Mouse (Mus musculus) stomach, embryonic 16.5 days (tissue): ENCODE results near the gene Mrps5. TPM values are rescaled to one million over a fixed set of nuclear protein-coding genes. Genes with fewer than 3 reads are reported as not detected.

ENCODE experiments used
- ATAC-seq: fragments of 200-750 bp; cut with Nextera tagmentation; 2 replicates; pipeline ENCODE4 v1.8.0; 2017; ENCODE audit warnings: moderate number of reproducible peaks, moderate TSS enrichment; ENCODE audit not compliant: insufficient read depth, low FRiP score
- H3K27ac ChIP-seq: fragments of 300-500 bp; sonication (generic); 2 replicates; pipeline ENCODE4 v1.5.1; 2014; ENCODE audit warnings: low read length
- H3K27me3 ChIP-seq: fragments of 300-500 bp; sonication (generic); 2 replicates; pipeline ENCODE4 v1.6.1; 2014; ENCODE audit warnings: low read length, control low read depth, mixed read lengths; ENCODE audit not compliant: control insufficient read depth, insufficient read depth
- H3K36me3 ChIP-seq: fragments of 300-500 bp; sonication (generic); 2 replicates; pipeline ENCODE4 v1.6.1; 2014; ENCODE audit warnings: low read length; ENCODE audit not compliant: control insufficient read depth, insufficient read depth
- H3K4me1 ChIP-seq: fragments of 300-500 bp; sonication (generic); 2 replicates; pipeline ENCODE4 v1.6.1; 2014; ENCODE audit warnings: low read length, control low read depth, mixed read lengths; ENCODE audit not compliant: control insufficient read depth, insufficient read depth
- H3K4me2 ChIP-seq: fragments of 300-500 bp; sonication (generic); 2 replicates; pipeline ENCODE4 v1.6.1; 2014; ENCODE audit warnings: low read depth, low read length, mixed read lengths
- H3K4me3 ChIP-seq: fragments of 300-500 bp; sonication (generic); replicated peaks from 2 replicates; pipeline ENCODE4 v1.5.1; 2014; ENCODE audit warnings: mild to moderate bottlenecking, low read length
- H3K9ac ChIP-seq: fragments of 300-500 bp; sonication (generic); 2 replicates; pipeline ENCODE4 v1.6.1; 2014; ENCODE audit warnings: low read length
- H3K9me3 ChIP-seq: fragments of 300-500 bp; sonication (generic); replicated peaks from 2 replicates; pipeline ENCODE4 v1.6.1; 2016; ENCODE audit warnings: low read length, control low read depth; ENCODE audit not compliant: control insufficient read depth
- whole genome bisulfite sequencing: fragments of 180-500 bp; shearing (Covaris S2); extraction: QIAGEN DNeasy Blood & Tissue Kit; methylation state at CpG from one replicate; pipeline ENCODE4 v1.1.7; 2014; 5-methylcytosine and 5-hydroxymethylcytosine counted together
- polyA plus RNA-seq: library from polyadenylated mRNA; unstranded; fragments of >200 nt; fragmentation: Nextera tagmentation; extraction: Ambion mirVana; gene quantifications from 2 replicates; pipeline ENCODE4 v1.2.1, GENCODE M21; 2015

The Mrps5 gene
- polyA plus RNA-seq, 1 experiment from 2014 or later = 128 TPM

DNA sequence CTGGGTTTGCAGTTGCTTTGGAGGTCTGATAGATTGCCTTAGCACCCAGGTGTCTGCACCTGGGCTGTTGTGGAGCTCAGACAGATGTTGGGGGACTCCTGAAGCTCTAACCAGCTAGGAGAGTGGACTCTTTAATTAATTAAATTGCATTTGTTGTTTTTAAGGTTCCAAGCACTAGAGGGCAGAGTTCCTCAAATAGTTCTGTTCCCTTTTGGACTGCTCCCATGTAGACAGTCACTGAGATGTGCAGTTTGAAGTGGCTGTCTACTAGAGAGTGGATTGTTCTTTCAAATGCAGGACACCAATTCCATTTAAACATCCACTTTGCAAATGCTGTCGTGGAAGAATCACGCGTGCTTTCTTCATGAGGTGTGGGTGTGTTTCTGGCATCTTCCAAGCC, 21.2 kb downstream of the Mrps5 start:
- Histone ChIP-seq H3K4me2 (no peak overlapping the region), H3K4me3 (no peak overlapping the region), H3K27ac (no peak overlapping the region), H3K4me1 (no peaks in the 10 kb centered on the region), H3K36me3 (peaks cover 18% of the 10 kb centered on the region; the same call in 1 of the 2 replicates), H3K27me3 (no peaks in the 10 kb centered on the region), H3K9ac (no peak overlapping the region), H3K9me3 (no peaks in the 10 kb centered on the region)
- ATAC-seq = no peak; the same call in 1 of the 2 replicates
- WGBS = 51% methylated on average over 3 of the region's 3 CpGs

DNA sequence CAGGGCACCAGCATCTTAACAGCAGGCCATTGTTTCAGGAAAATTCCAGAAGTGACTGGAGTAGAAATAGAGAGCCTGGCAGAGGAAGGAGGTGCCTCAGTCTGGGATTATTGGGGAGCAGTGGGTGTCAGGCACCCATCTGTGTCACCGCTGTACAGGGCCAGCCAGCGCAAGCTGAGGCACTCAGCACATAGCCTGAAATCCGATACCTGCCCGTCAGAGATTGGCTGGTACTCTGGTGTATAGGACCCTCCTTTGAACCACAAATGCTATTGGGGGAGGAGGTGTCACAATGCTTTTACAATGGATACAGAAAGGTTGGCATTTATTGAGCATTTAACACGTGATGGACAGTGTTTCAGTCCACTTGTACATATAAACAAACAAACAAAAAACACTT, 22.0 kb downstream of the Mrps5 start:
- no peaks in the 10 kb centered on the region for H3K9me3 ChIP-seq
- no peak overlapping the region for H3K9ac ChIP-seq
- no peaks in the 10 kb centered on the region for H3K27me3 ChIP-seq
- H3K36me3 ChIP-seq = peaks cover 17% of the 10 kb centered on the region; the same call in 1 of the 2 replicates
- no peak overlapping the region for H3K27ac ChIP-seq
- 8% methylated on average over 5 of the region's 5 CpGs for WGBS
- peak; percentile 61; the same call in 1 of the 2 replicates for ATAC-seq
- H3K4me3 ChIP-seq = no peak overlapping the region
- no peaks in the 10 kb centered on the region for H3K4me1 ChIP-seq
- no peak overlapping the region for H3K4me2 ChIP-seq

DNA sequence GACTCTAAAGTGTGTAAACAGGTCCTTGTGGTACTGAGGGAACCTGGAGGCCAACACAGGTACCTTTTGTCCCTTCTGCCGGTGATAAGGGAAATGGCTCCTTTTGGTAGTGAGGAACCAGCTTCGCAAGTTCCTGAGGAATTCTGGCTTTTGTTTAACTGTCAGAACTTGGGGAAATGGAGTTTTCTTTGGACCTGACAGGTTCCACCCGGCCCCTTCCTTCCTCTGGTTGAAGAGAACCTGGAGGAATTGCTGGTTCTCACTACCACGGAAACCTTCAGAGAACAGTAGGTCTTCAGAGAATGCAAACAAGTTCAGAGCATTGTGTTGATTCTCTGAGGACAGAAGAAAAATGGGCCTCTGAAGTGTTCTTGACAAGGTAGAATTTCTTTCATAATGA, 24.4 kb downstream of the Mrps5 start:
- Histone ChIP-seq H3K27ac (0 out of 2 replicates have a peak overlapping the region, but pooled peaks have one; percentile 19), H3K9ac (no peak overlapping the region), H3K9me3 (no peaks in the 10 kb centered on the region), H3K4me3 (no peak overlapping the region), H3K4me1 (no peaks in the 10 kb centered on the region), H3K4me2 (no peak overlapping the region), H3K36me3 (no peaks in the 10 kb centered on the region), H3K27me3 (no peaks in the 10 kb centered on the region)
- no peak for ATAC-seq
- WGBS = 58% methylated on average over 4 of the region's 4 CpGs

DNA sequence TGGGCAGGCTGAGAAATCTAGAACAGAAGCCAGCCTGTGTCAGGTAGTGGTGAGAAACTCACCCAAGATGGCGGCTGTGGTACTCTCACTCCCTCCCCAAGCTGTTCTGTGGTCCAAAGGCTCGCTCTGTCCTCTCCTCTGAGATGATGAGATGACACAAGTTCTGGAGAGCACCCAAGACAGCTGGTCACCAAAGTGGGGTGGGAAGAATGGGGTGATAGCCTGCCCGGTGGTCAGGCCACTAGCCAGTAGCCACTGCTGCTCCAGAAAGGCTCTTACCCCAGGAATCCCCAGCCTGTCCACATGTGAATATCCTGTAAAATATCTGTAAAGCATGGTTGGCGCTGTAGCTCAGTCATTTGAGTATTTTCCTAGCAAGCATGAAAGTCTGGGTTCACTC, 25.3 kb downstream of the Mrps5 start:
- H3K4me3 ChIP-seq = no peak overlapping the region
- no peaks in the 10 kb centered on the region for H3K4me1 ChIP-seq
- no peaks in the 10 kb centered on the region for H3K9me3 ChIP-seq
- no peaks in the 10 kb centered on the region for H3K27me3 ChIP-seq
- H3K27ac ChIP-seq = no peak overlapping the region
- ATAC-seq = no peak
- no peak overlapping the region for H3K9ac ChIP-seq
- H3K36me3 ChIP-seq = no peaks in the 10 kb centered on the region
- 91% methylated on average over 4 of the region's 4 CpGs for WGBS
- H3K4me2 ChIP-seq = no peak overlapping the region

DNA sequence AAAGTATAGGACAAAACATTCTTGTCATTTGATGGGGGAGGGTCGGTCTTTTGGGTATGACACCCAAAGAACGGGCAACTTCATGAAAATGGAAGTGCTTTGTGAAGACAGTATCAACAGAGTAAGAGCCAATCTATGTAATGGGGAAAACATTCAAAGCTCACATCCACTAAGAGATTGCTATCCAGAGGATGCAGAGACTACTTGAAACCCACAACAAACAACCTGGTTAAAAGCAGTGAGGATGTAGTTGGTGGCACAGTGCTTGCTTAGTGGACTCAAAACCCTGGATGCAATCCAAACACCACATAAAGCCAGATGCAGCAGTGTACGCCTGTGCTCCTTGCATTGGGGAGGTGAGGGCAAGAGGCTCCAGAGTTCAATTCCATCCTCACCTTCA, 32.3 kb downstream of the Mrps5 start:
- WGBS = 80% methylated on average over 3 of the region's 3 CpGs
- Histone ChIP-seq H3K4me3 (no peak overlapping the region), H3K27me3 (no peaks in the 10 kb centered on the region), H3K27ac (no peak overlapping the region), H3K9me3 (no peaks in the 10 kb centered on the region), H3K9ac (no peak overlapping the region), H3K36me3 (no peaks in the 10 kb centered on the region), H3K4me2 (no peak overlapping the region), H3K4me1 (no peaks in the 10 kb centered on the region)
- no peak for ATAC-seq

DNA sequence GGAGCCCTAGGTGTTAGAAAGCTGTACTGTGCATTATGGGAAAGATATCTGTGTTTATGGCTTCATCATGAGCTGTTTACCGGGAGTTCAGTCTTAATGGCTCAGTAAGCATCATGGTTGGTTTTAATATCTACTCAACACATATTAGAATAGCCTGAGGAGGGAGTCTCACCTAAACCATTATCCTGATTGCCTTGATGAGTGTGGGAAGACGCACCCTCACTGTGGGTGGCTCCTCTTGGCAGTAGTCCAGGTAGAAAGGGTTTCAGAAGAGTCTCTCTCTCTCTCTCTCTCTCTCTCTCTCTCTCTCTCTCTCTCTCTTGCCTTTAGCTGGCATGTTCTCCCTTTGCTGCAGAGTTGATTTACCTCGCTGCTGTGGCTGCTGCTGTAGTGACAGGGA, 35.0 kb downstream of the Mrps5 start:
- Histone ChIP-seq H3K9me3 (no peaks in the 10 kb centered on the region), H3K9ac (no peak overlapping the region), H3K4me1 (no peaks in the 10 kb centered on the region), H3K4me2 (no peak overlapping the region), H3K36me3 (no peaks in the 10 kb centered on the region), H3K27ac (no peak overlapping the region), H3K4me3 (no peak overlapping the region), H3K27me3 (no peaks in the 10 kb centered on the region)
- WGBS = 37% methylated on average over 3 of the region's 3 CpGs
- no peak for ATAC-seq

DNA sequence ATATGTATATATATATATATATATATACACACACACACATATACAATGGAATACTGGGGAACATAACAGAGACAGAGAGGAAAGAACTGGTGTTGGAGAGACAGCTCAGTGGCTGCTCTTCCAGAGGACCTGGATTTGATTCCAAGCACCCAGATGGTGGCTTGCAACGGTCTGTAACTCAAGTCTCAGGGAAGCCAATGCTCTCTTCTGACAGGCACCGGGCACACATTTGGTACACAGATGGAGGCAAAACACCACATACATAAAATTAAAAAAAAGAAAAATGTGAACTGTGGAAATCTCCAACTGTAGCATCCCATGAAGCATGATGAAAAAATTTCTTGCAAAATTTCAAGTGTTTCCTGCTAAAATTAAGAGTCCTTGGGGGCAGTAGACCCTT, 37.8 kb downstream of the Mrps5 start:
- H3K9me3 ChIP-seq = no peaks in the 10 kb centered on the region
- H3K27ac ChIP-seq = no peak overlapping the region
- no peaks in the 10 kb centered on the region for H3K36me3 ChIP-seq
- no peak for ATAC-seq
- H3K9ac ChIP-seq = no peak overlapping the region
- H3K4me3 ChIP-seq = no peak overlapping the region
- WGBS = 92% methylated on average over 2 of the region's 2 CpGs
- H3K4me1 ChIP-seq = no peaks in the 10 kb centered on the region
- no peak overlapping the region for H3K4me2 ChIP-seq
- no peaks in the 10 kb centered on the region for H3K27me3 ChIP-seq

DNA sequence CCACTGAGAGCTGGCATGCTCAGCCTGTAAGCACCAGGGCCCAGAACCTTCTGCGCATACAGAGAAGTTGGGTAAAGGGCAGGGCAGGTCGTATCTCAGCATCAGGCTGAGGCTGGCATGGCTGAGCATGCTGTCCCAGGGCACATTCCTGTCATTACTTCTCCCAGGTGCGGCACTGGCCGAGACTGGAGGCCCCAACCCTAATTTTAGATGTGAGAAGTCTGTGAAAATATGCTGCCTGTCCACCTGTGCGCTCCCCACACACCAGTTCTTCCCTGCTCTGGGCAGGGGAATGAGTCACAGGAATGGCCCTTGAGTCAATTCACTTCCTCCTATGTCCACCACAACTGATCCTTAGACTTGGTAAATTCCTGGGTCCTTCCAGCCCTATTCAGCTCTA, 38.6 kb downstream of the Mrps5 start:
- Histone ChIP-seq H3K4me2 (no peak overlapping the region), H3K27ac (peak overlapping the region; percentile 36; the same call in 1 of the 2 replicates), H3K9me3 (no peaks in the 10 kb centered on the region), H3K27me3 (no peaks in the 10 kb centered on the region), H3K4me1 (no peaks in the 10 kb centered on the region), H3K4me3 (no peak overlapping the region), H3K36me3 (no peaks in the 10 kb centered on the region), H3K9ac (no peak overlapping the region)
- WGBS = 56% methylated on average over 5 of the region's 5 CpGs
- ATAC-seq = peak; percentile 60; the same call in 1 of the 2 replicates

DNA sequence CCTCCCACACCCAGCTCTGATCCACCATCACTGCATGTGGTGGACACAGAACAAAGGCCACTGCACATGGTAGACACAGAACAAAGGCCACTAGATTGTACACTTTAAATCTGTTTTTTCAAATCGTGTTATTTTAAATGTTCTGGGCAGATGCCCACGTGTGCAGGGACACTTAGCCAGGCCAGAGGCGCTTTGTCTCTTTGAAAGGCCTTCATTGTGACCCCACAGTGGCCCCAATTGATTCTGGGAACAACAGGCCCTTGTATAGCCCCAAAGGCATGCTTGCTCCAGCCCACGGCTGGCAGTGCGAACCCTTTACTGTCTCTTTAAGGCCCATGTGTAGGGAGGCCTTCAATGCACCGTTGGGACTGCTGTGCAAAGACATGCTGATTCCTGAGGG, 40.3 kb downstream of the Mrps5 start:
- H3K27ac ChIP-seq = no peak overlapping the region
- 66% methylated on average over 6 of the region's 6 CpGs for WGBS
- ATAC-seq = no peak
- H3K27me3 ChIP-seq = no peaks in the 10 kb centered on the region
- H3K36me3 ChIP-seq = no peaks in the 10 kb centered on the region
- no peaks in the 10 kb centered on the region for H3K4me1 ChIP-seq
- no peak overlapping the region for H3K4me2 ChIP-seq
- no peaks in the 10 kb centered on the region for H3K9me3 ChIP-seq
- H3K9ac ChIP-seq = no peak overlapping the region
- H3K4me3 ChIP-seq = no peak overlapping the region
